Mouse (Mus musculus): ENCODE measurements around the gene Ttll2.
"Not testable (repeated sequence)": the region's sequence is repeated elsewhere in the genome, so short reads cannot be mapped to it uniquely, and the experiment has no call there.

The Ttll2 gene

GRCm38 (mm10) chr17:7352596-7352995, at the start of gene Ttll2:
Gene Ttll2 (minus strand): TSS chr17:7352696.
- DNase-seq, result not testable (repeated sequence)

DNA sequence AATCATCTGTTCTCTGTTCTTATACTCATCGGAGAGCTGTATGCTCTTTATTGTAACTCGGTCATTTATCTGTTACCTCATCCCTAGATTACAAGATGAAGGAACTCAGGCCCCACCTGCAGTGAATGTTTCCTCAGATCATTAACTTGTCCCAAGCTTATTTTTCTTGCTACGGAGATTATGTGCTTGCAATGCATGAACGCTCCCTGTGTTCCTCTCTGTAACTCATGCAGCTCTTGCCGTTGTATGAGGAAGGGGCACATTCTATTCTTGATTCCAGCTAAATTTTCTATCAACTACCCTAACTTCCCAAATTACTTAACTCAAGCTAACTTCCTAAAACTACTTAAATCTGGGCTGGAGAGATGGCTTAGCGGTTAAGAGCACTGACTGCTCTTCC, 47.3 kb upstream of the Ttll2 start:
- DNase-seq, result not testable (repeated sequence)

GRCm38 (mm10) chr17:7398198-7398847, 45.8 kb upstream of the Ttll2 start:
- not testable (repeated sequence) for DNase-seq

GRCm38 (mm10) chr17:7397079-7397478, 44.6 kb upstream of the Ttll2 start:
- not testable (repeated sequence) for DNase-seq

GRCm38 (mm10) chr17:7396288-7396687, 43.8 kb upstream of the Ttll2 start:
- not testable (repeated sequence) for DNase-seq

DNA sequence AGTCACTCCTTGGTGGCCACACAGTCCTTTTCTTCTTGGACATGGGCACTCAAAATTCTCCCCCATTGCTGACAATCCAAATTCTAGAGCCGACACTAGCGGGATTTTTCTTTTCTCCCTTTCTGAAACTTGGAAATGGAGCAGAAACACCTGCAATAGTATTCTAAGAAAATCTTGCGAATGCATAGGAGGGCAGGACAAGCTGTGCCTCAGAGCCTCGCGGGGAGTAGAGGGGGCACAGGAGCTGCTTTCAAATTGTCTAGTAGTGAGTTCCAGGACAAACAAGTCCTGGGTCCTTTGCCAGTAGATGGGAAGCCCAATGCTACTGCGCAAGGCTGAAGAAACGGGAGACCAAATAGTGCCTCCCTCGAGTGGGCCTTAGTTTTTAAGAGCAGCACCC, 43.2 kb upstream of the Ttll2 start:
- DNase-seq, result not testable (repeated sequence)

GRCm38 (mm10) chr17:7395116-7395515, 42.6 kb upstream of the Ttll2 start:
- not testable (repeated sequence) for DNase-seq

DNA sequence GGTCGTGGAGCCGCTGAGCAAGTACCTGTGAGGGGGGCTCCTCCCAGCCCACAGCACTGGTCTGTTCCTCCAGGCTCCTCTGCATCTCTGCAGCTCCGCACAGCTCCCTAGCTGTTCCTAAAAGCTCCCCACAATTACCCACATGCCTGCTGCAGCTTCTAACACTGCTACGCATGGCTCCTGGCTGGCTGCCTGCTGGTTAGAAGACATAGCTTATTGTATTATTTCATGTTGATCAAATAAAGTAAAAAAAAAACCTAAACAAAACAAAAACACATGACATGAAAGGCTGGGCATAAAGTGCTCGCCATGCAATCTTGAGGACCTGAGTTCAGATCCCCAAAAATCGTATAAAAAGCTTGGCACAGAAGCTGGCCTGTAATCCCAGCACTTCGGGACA, 37.4 kb upstream of the Ttll2 start:
- DNase-seq, result not testable (repeated sequence)

- DNase-seq, result not testable (repeated sequence)
Observed at GRCm38 (mm10) chr17:7388958-7389356, 36.5 kb upstream of the Ttll2 start.

DNA sequence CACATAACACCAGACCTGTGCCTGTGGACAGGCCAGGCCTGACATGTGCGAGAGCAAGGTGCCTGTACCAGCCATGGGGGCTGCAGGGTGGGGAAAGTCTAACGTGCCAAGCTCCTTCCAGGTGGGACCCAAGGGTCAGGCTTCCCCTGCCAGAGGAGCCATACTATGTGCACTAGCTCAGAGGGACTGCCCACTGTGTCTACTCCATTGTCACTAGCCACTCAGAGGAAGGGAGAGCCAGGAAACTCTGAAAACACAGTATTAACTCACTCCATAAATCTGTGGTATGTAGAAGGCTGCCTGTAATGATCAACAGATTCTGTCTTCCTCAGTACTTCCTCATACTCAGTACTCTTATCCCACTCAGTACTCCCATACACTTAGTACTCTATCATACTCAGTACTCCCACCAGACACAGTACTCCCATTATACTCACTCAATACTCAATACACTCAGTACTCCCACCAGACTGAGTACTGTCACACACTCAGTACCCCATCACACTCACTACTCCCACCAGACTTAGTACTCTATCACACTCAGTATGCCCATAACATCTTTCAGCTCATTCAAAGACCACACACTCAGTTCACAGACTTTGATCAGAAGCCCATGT, 36.0 kb upstream of the Ttll2 start:
- not testable (repeated sequence) for DNase-seq

DNA sequence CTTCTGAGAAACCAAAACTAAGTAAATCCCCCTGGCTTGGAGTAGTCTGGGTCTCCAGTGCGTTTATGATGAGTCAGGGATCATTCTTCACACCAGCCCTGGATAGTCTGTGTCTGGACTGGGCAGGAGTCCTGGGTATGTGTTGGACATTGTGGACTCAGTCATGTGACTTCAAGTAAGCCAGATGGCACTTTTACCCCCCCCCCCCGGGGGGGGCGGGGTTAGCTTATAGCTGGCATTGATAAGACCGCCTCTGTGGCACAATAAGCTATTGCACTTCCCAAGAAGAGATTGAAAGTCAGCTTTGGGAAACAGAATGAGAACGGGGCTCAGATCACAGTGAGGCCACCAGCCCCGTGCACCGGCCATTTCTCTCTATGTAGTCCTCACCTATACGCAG, 33.5 kb upstream of the Ttll2 start:
- DNase-seq, result not testable (repeated sequence)

- not testable (repeated sequence) for DNase-seq
Observed at GRCm38 (mm10) chr17:7385364-7385763, 32.9 kb upstream of the Ttll2 start, which contains the start of gene Unc93a2. Gene Unc93a2 (minus strand): TSS chr17:7385464.

DNA sequence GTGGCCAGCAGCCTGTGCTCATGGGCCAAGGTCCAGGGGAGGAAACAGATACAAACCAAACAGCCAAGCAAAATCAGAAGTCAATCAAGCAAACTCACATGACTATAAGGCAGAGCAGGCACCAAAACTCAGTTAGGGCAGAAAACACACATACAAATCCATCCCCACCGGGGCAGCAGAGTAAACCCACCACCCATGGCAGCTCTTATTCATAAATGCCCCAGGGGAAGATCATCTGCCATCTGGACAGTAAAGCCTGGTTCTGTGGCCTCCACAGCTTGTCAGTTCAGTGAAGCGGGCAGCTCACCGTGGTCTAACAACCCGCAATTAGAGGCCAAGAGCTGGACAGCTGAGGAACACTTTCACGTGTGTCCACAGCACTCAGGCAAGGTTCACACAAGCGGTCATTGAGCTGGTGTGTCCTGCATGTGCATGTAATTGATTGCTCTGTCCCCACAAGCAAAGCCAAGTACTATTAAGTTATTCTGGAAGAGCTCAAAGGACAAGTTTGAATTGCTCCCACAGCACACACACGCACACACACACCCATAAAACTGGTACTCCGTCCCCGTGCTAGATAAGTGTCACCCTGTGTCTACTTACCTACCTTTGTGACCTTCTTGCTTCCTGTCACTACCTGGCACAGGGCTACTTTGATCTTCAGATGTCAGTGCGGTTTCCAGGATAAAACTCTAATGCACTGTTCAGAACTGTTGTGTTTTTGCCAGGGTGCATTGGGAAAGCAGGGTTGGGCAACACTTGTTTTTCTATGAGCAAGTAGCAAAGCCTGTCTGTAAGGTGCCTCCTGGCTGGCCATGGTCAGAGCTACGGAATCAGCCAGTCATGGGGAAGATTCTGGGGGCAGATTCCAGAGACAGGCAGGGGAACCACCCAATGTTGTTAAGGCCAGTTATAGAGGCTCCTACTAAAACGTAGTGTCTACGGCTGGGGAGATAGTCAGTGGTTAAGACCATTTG, 31.0 kb upstream of the Ttll2 start:
- DNase-seq, result not testable (repeated sequence)

- DNase-seq, result not testable (repeated sequence)
Observed at GRCm38 (mm10) chr17:7382711-7383110, 30.2 kb upstream of the Ttll2 start.

GRCm38 (mm10) chr17:7377907-7378306, 25.4 kb upstream of the Ttll2 start:
- not testable (repeated sequence) for DNase-seq

DNA sequence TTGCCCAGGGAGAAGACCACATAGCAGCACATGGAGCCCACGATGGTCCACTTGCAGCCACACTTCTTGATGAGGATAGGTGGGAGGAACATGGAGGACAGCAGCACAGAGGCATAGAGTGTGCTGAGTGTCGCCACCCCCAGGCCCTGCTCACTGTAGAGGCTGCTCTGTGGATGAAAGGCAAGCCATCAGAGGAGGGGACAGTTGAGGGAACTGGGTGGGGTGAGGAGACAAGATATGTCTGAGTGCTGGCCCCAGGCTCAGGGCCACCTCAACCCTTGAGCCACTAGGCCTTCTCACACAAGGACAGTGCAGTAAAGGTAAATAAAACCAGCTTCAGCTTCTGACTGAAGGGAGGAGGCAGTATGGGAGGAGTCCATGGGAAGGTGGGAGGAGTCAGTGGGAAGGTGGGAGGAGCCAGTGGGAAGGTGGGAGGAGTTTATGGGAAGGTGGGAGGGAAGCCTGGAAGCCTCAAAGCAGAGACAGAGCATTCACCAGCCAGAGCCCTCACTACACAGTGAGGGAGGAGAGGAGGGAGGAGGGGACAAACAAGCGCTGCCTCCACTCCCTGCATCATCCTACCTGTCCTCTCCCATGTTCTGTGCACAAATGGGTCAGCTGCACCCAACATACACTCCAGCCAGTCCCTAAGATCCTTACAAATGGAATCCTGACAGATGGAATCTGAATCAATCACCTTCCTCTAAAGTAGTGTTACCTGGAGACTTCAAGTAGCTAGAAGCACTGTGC, 24.6 kb upstream of the Ttll2 start:
- not testable (repeated sequence) for DNase-seq

- DNase-seq, result not testable (repeated sequence)
Observed at GRCm38 (mm10) chr17:7371879-7372278, 19.4 kb upstream of the Ttll2 start, which contains the start of gene Gm49630. Gene Gm49630 (minus strand): TSS chr17:7371979.

- not testable (repeated sequence) for DNase-seq
Observed at GRCm38 (mm10) chr17:7369401-7369800, 16.9 kb upstream of the Ttll2 start.

DNA sequence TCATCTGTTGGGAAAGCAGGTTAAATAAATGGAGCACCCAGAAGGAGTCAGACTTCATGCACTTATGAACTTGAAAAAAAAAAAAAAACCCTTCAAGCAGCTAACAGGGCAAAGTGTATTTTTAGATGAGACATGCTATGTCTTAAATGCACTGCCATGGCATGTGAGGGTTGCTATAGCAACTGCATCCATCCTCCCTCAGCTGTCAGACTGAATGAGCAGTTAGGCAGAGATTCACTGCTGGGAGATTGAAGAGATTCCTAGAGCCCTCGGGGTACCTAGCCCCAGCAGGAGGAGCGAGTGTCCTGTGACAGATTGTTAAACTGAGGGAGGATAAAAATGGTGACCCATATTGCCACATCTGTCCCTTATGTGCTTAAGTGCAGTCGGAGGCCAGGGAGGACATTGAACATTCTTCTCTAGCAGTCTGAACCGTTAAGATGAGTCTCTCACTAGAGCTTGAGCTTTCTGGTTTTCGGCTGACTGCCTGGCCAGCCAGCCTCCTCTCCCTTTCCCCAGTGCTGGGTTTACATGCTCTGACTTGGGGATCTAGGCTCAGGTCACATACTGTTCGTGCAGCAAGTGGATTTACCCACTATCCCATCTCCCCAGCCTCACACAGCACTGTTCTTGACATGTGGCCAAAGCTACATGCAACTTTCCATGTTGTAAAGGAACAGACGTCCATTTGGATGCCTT, 14.3 kb upstream of the Ttll2 start:
- not testable (repeated sequence) for DNase-seq

- DNase-seq, result not testable (repeated sequence)
Observed at GRCm38 (mm10) chr17:7366265-7366664, 13.8 kb upstream of the Ttll2 start.

DNA sequence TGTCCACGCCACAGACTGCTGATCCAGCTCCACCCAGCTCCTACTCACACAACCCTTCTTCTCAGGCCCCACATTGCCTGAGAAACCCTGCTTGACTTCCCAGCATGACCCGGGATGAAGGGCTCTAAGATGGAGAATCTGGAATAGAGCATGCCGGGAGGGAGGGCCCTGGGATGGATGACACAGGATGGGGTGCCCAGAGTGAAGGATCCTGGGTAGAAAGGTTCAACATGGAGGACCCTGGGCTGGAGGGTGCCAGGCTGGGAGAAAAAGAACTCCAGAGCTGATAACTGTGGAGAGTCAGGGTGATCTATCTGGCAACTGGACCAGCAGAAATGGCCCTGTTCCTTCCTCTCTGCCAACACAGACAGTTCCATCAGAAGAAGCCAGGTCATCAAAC, 13.1 kb upstream of the Ttll2 start:
- DNase-seq, result not testable (repeated sequence)

All from kidney, postnatal 4 days (tissue).